Mouse (Mus musculus) CH12.LX (cell line): Measurements from ENCODE around the gene Sectm1a.

Source experiments
- CTCF ChIP-seq, 2 experiments: IDR thresholded peaks in 1 of 2; conservative IDR thresholded peaks in 1 of 2; 2 replicates each; pipeline ENCODE4 v1.5.1; 2011 to 2012; ENCODE audit warnings: low read depth in 2 of 2, low read length in 2 of 2, improper control_type of control experiment in 1 of 2, inconsistent platforms in 1 of 2, mild to moderate bottlenecking in 1 of 2, moderate library complexity in 1 of 2
- EP300 ChIP-seq: IDR thresholded peaks from 2 replicates; pipeline ENCODE4 v1.6.1; 2011; ENCODE audit warnings: low read length, improper control_type of control experiment
- ETS1 ChIP-seq: conservative IDR thresholded peaks from 2 replicates; pipeline ENCODE4 v1.6.1; 2012; ENCODE audit warnings: low read depth, mild to moderate bottlenecking, inconsistent platforms, low read length, improper control_type of control experiment, moderate library complexity
- HCFC1 ChIP-seq: IDR thresholded peaks from 2 replicates; pipeline ENCODE4 v1.6.1; 2012; ENCODE audit warnings: low read depth, mild to moderate bottlenecking, inconsistent platforms, low read length, improper control_type of control experiment
- IRF4 ChIP-seq: IDR thresholded peaks from 2 replicates; pipeline ENCODE4 v1.6.1; 2014; ENCODE audit warnings: low read depth, mild to moderate bottlenecking, inconsistent platforms, low read length, improper control_type of control experiment
- NELFE ChIP-seq: IDR thresholded peaks from 2 replicates; pipeline ENCODE4 v1.6.1; 2011; ENCODE audit warnings: low read depth, low read length, improper control_type of control experiment
- POLR2AphosphoS2 ChIP-seq: IDR thresholded peaks from 2 replicates; pipeline ENCODE4 v1.6.1; 2011; ENCODE audit warnings: low read depth, low read length, improper control_type of control experiment
- TCF12 ChIP-seq: IDR thresholded peaks from 2 replicates; pipeline ENCODE4 v1.6.1; 2014; ENCODE audit warnings: low read depth, mild to moderate bottlenecking, inconsistent platforms, low read length, improper control_type of control experiment
- UBTF ChIP-seq: IDR thresholded peaks from 2 replicates; pipeline ENCODE4 v1.6.1; 2012; ENCODE audit warnings: low read depth, mild to moderate bottlenecking, inconsistent platforms, low read length, improper control_type of control experiment, moderate library complexity
- ZC3H11A ChIP-seq: IDR thresholded peaks from 2 replicates; pipeline ENCODE4 v1.6.1; 2012; ENCODE audit warnings: low read depth, mild to moderate bottlenecking, inconsistent platforms, low read length, improper control_type of control experiment

DNA sequence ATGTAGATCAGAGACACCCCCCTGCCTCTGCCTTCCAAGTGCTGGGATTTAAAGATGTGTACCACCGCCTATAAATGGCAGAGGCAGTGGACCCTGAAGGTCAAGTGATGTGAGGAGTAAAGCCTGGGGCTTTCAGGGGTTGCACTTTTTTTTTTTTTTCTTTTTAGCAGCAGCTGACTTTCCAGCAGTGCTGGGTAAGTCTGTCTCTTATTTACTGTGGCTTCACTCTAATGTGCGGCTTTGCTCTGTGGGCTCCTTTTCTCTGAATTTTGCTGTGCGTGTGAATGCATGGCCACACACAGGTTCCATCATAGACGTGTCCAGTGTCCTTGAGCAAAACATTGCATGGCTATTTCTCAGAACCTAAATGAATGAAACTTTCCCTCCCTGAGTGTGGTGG lies 39.4 kb downstream of the Sectm1a start:
- TF ChIP-seq ZC3H11A, result no peak
- no peak for TF ChIP-seq CTCF (conservative IDR thresholded peaks at IDR 0.05 in 1 of 2, IDR thresholded peaks at IDR 0.05 in 1 of 2; ENCODE audit: low read depth in 2 of 2, low read length in 2 of 2)
- no peak for TF ChIP-seq POLR2AphosphoS2
- TF ChIP-seq ETS1, result peak; percentile 82
- TF ChIP-seq IRF4, result no peak
- TF ChIP-seq TCF12, result peak; percentile 38; the same call in 1 of the 2 replicates
- no peak for TF ChIP-seq HCFC1
- peak; percentile 31; the same call in 1 of the 2 replicates for TF ChIP-seq EP300
- TF ChIP-seq UBTF, result no peak
- no peak for TF ChIP-seq NELFE
